Mouse (Mus musculus) hindlimb bud, embryonic 11.5 days (tissue): ENCODE data around the gene Dsp.

Experiments
- DNase-seq: peaks from one replicate; pipeline ENCODE4 v3.0.0-alpha.2; 2012; ENCODE audit warnings: low read depth, low spot score; ENCODE audit errors: extremely low spot score

Gene Dsp

DNA sequence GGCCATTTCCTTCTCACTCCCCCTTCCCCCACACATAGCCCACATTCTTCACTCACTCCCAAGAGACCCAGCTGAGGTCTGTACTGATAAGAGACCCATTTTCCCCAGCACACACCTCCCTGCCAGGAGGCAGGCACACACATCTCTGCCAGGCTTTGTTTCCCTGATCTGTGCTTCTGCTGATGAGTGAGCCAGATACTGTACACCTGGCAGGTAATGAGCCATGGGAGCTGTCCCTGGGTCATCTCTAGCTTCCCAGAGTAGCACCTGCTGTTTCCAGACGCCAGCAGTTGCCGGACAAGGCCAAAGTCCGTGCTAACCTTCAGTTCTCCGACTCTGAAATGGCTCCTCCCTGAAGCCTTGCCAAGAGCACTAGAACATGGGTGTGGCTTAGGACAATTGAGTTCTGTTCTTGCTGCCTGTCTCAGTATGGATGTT is 19.6 kb downstream of the Dsp start:
- DNase-seq = no peak

GRCm38 (mm10) chr13:38193406-38193805 is 42.3 kb downstream of the Dsp start:
- no peak for DNase-seq

DNA sequence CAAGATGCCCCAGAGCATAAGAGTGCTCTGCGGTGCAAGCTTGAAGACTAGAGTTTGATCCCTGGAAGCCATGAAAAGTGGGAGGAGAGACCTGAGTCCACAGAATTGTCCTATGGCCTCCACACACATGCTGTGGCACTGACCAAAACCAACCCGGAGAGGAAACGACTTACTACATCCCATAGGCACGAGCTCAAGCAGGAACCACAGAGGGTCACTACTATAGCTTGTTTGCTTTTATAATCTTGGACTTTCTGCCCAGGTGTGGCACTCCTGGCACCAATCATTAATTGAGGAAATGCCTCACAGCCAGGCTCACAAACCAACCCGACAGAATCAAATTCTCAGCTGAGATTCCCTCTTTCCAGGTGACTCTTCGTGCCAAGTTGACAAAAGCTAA is 50.3 kb downstream of the Dsp start:
- DNase-seq = no peak

- no peak for DNase-seq
Observed at GRCm38 (mm10) chr13:38204171-38204570, 53.1 kb downstream of the Dsp start.

DNA sequence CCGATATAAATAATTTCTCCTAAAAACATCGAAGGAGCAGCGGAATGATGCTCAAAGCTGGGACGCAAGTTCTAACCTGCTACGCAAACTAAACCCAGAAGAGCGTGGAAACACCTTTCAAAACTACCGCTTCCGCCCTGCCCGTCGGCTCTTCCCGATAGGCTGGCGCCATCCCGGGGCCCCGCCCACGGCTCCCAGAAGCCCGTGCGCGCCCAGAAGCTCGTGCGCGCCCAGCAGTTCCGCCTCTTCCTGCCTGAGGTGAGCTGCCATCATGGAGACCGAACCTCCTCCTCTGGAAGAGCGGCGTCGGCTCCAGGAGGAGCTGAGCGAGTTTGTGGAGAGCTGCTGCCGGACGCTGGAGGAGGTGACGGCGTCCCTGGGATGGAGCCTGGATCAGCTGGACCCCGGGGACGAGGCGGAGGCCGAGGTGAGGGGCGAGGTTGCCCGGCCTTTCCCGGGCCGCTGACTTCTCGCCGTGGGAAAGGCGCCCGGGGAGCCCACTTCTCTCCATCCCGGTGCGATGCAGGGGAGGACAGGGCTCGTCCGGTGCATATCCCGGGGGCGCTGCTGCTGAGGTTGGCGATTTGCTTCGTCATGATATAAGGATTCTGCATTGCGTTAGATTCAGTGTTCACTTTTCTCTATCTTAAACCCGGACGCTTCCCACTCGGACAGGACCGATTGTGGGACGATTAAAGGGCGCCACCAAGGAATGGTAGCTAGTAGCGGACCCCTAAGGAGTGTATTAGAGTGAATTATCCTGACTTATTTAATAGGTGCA is 53.8 kb downstream of the Dsp start, which contains the start of gene Snrnp48:
Gene Snrnp48, plus strand, starts transcription at position 237 of the 781 bp plus-strand sequence.
- peak; percentile 56 for DNase-seq

DNA sequence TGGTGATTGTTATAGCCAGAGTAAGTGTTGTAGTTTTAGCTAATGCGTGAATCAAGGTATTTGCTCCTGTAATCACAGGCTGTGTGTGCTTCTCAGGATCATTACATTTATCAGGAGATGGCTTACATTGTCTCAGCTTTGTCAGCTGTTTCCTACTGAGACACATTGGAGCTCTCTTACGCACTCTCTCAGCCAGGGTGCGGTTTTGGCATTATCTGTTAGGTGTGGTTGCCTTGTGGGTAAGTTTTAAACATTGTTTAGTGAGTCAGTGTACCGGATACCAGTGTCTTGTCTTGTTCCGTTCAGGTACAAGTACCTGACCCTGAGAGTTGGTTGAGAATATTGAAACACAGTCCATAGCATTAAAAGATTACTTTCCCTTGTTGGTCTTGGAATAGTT is 60.0 kb downstream of the Dsp start:
- no peak for DNase-seq

DNA sequence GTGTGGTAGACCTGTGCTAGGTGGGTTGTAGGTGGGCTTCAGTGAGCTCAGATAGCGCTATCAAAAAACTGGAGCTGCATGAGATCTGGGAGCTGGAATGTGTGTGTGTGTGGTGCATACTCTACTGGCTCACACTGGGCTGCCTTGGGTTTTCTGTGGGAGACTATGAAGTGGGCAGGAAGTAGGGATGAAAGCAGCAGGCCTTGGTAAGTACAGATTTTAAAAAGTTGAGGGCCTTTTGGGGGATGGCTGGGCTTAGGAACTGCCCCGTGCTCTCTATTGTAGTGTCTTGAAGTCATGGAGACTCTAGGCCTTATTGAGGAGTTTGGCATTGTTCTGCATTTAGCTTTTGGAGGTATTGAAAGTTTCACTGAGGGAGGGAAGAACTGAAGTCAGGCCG is 67.6 kb downstream of the Dsp start:
- no peak for DNase-seq

DNA sequence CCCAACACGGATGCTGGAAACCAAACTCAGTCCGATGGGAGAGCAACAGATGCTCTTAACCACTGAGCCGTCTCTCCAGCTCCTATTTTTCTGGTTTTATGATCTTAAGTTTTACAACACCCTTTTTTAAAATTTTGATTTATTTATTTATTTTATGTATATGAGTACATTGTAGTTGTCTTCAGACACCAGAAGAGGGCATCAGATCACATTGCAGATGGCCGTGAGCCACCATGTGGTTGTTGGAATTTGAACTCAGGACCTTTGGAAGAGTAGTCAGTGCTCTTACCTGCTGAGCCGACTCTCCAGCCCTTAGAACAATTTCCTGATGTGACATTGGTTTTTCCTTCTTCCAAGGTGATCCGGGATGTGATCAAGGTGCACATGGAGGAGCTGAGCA is 69.2 kb downstream of the Dsp start:
- DNase-seq = no peak

GRCm38 (mm10) chr13:38230177-38230821 is 79.2 kb downstream of the Dsp start:
- no peak for DNase-seq

DNA sequence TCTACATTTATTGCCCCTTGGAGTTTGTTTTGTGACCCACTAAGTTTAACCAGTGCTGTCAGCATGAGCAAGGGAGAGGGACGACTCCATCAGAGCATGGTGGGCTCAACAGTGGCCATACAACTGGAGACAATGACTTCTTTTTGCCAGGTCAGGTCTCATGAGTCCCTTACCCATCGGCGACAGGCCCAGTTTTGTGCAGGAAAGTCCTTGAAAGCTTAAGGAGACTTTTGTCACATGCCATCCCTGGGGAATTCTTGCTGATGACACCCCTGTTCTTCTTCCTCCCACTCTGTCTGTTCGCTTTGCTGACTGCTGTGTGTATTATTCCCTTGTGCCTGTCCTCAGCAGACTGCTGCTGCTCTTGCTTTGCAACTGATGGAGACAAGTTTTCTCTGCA is 81.3 kb downstream of the Dsp start:
- DNase-seq = no peak

DNA sequence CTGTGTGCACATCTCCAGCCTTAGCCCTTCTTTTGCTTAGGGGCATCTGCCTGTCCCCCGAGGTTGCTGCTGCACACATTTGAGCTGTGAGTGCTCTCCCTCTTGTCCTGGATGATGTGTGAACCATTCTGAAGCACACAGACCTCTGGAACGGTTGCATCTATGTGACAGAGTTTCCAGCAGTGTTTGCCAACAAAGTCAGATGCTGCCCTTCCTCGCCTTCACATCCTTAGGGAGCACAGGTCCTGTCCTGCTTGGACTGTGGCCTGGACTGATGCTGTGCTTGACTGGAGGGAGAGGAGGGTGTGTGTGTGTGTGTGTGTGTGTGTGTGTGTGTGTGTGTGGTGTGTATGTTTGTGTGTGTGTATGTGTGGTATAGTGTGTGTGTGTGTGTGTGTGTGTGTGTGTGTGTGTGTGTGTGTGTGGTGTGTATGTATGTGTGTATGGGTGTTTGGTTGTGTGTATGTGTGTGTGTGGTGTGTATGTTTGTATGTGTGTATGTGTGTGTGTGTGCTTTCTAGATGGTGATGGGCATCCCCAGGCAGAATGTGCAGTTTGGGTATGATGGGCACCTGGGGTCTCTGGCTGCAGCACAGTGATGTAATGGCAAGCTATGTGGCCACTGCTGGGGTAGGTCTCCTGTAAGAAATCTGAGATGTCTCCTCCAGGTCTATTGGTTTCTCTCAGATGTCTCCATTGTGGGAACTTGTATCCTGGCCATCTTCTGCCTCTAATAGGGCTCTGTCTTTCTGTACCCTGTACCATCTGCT is 81.9 kb downstream of the Dsp start:
- no peak for DNase-seq

DNA sequence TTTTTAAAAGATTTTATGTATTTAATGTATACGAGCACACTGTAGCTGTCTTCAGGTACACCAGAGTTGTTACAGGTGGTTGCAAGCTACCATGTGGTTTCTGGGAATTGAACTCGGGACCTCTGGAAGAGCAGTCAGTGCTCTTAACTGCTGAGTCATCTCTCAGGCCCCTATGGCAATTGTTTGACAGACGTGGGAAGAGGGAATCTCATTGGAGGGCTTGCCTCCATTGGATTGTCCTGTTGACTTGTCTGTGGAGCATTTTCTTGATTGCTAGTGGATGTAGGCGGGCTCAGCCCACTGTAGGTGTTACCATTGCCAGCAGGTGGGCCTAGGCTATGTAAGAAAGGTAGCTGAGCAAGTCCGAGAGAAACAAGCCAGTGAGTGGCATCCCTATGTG is 83.6 kb downstream of the Dsp start:
- no peak for DNase-seq

- no peak for DNase-seq
Observed at GRCm38 (mm10) chr13:38235370-38235769, 84.3 kb downstream of the Dsp start.

DNA sequence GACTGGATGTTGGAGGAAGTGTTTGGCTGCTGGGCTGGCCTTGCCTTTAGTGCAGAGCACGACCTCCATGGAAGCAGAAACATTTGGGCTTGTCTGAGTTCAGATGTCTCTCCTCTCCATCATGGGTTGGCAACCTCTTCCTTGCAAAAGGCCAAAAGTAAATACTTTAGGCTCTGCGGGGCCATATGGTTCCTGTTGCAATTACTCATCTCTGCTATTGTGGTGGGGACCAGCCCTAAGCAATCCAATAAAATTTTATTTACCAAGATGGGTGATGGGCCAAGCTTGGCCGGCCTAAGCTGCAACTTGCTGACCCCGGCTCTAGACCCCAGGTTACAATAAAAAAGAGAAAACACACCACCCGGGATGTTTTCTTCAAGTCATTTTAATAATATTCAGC is 97.1 kb downstream of the Dsp start:
- DNase-seq = no peak
